Mouse (Mus musculus) kidney, embryonic 15.5 days (tissue): ENCODE measurements around the gene Cox8a. TPM values are rescaled to one million over a fixed set of nuclear protein-coding genes. Genes with fewer than 3 reads are reported as not detected.

Experiments used
- ATAC-seq: fragments of 200-750 bp; cut with Nextera tagmentation; replicated peaks from 2 replicates; pipeline ENCODE4 v1.8.0; 2017; ENCODE audit warnings: moderate TSS enrichment; ENCODE audit not compliant: low FRiP score
- H3K27ac ChIP-seq: fragments of 300-500 bp; sonication (generic); 2 replicates; pipeline ENCODE4 v1.5.1; 2015; ENCODE audit warnings: mild to moderate bottlenecking, inconsistent platforms
- H3K27me3 ChIP-seq: fragments of 300-500 bp; sonication (generic); 2 replicates; pipeline ENCODE4 v1.6.1; 2015; ENCODE audit warnings: inconsistent platforms
- H3K36me3 ChIP-seq: fragments of 300-500 bp; sonication (generic); 2 replicates; pipeline ENCODE4 v1.6.1; 2015; ENCODE audit warnings: inconsistent platforms
- H3K4me1 ChIP-seq: fragments of 300-500 bp; sonication (generic); 2 replicates; pipeline ENCODE4 v1.6.1; 2015; ENCODE audit warnings: inconsistent platforms
- H3K4me2 ChIP-seq: fragments of 300-500 bp; sonication (generic); 2 replicates; pipeline ENCODE4 v1.6.1; 2015; ENCODE audit warnings: moderate library complexity, mild to moderate bottlenecking, inconsistent platforms
- H3K4me3 ChIP-seq: fragments of 300-500 bp; sonication (generic); replicated peaks from 2 replicates; pipeline ENCODE4 v1.5.1; 2015; ENCODE audit warnings: mild to moderate bottlenecking, inconsistent platforms
- H3K9ac ChIP-seq: fragments of 300-500 bp; sonication (generic); 2 replicates; pipeline ENCODE4 v1.6.1; 2015; ENCODE audit warnings: mild to moderate bottlenecking, inconsistent platforms
- H3K9me3 ChIP-seq: fragments of 300-500 bp; sonication (generic); replicated peaks from 2 replicates; pipeline ENCODE4 v1.6.1; 2016; ENCODE audit warnings: inconsistent platforms
- WGBS: fragments of 180-500 bp; shearing (Covaris S2); methylation state at CpG from one replicate; pipeline ENCODE4 v1.1.7; 2015; ENCODE audit warnings: mixed read lengths; 5-methylcytosine and 5-hydroxymethylcytosine counted together
- polyA plus RNA-seq: library from polyadenylated mRNA; unstranded; fragments of >200 nt; fragmentation: Nextera tagmentation; extraction: Ambion mirVana; gene quantifications from 2 replicates; pipeline ENCODE4 v1.2.1, GENCODE M21; 2015

The Cox8a gene
- polyA plus RNA-seq, 1 experiment from 2014 or later = 1,089 TPM

GRCm38 (mm10) chr19:7240291-7240690 lies 22.9 kb upstream of the Cox8a start:
- no peaks in the 10 kb centered on the region for H3K9me3 ChIP-seq
- peak overlapping the region; percentile 91 for H3K4me2 ChIP-seq
- H3K9ac ChIP-seq = peak overlapping the region; percentile 84
- peak; percentile 17 for ATAC-seq
- peaks cover 17% of the 10 kb centered on the region for H3K36me3 ChIP-seq
- whole genome bisulfite sequencing = under 1% methylated on average over 13 of the region's 13 CpGs
- H3K4me1 ChIP-seq = peaks cover 40% of the 10 kb centered on the region
- H3K27me3 ChIP-seq = no peaks in the 10 kb centered on the region
- H3K27ac ChIP-seq = peak overlapping the region; percentile 89
- H3K4me3 ChIP-seq = peak overlapping the region; percentile 87

GRCm38 (mm10) chr19:7239574-7239973 lies 22.2 kb upstream of the Cox8a start:
- H3K27me3 ChIP-seq = no peaks in the 10 kb centered on the region
- WGBS = 82% methylated on average over 3 of the region's 3 CpGs
- H3K4me1 ChIP-seq = peaks cover 40% of the 10 kb centered on the region
- H3K9me3 ChIP-seq = no peaks in the 10 kb centered on the region
- ATAC-seq = no peak
- peak overlapping the region; percentile 91 for H3K4me2 ChIP-seq
- H3K27ac ChIP-seq = 0 out of 2 replicates have a peak overlapping the region, but pooled peaks have one; percentile 48
- H3K9ac ChIP-seq = peak overlapping the region; percentile 84
- peak overlapping the region; percentile 87 for H3K4me3 ChIP-seq
- peaks cover 18% of the 10 kb centered on the region for H3K36me3 ChIP-seq

- H3K36me3 ChIP-seq = peaks cover 46% of the 10 kb centered on the region
- no peak for ATAC-seq
- WGBS = 83% methylated on average over 4 of the region's 4 CpGs
- no peak overlapping the region for H3K4me2 ChIP-seq
- no peak overlapping the region for H3K4me3 ChIP-seq
- peaks cover 39% of the 10 kb centered on the region for H3K4me1 ChIP-seq
- H3K27ac ChIP-seq = no peak overlapping the region
- H3K9ac ChIP-seq = no peak overlapping the region
- no peaks in the 10 kb centered on the region for H3K9me3 ChIP-seq
- H3K27me3 ChIP-seq = no peaks in the 10 kb centered on the region
These were observed 19.3 kb upstream of the Cox8a start for GRCm38 (mm10) chr19:7236742-7237141.

- H3K9ac ChIP-seq = 0 out of 2 replicates have a peak overlapping the region, but pooled peaks have one; percentile 14
- H3K27me3 ChIP-seq = no peaks in the 10 kb centered on the region
- WGBS = 76% methylated on average over 2 of the region's 2 CpGs
These were observed 18.6 kb upstream of the Cox8a start for GRCm38 (mm10) chr19:7236011-7236410.

GRCm38 (mm10) chr19:7235461-7235860 lies 18.0 kb upstream of the Cox8a start:
- Histone ChIP-seq H3K4me3 (no peak overlapping the region), H3K4me2 (no peak overlapping the region), H3K4me1 (peaks cover 32% of the 10 kb centered on the region), H3K9me3 (no peaks in the 10 kb centered on the region), H3K9ac (no peak overlapping the region), H3K27ac (no peak overlapping the region), H3K27me3 (no peaks in the 10 kb centered on the region), H3K36me3 (peaks cover 59% of the 10 kb centered on the region)
- ATAC-seq = no peak
- 94% methylated on average over 9 of the region's 9 CpGs for WGBS

More at GRCm38 (mm10) chr19:7236011-7236410, 18.6 kb upstream of the Cox8a start:
- no peak overlapping the region for H3K27ac ChIP-seq
- no peak overlapping the region for H3K4me3 ChIP-seq
- peaks cover 53% of the 10 kb centered on the region for H3K36me3 ChIP-seq
- H3K4me1 ChIP-seq = peaks cover 33% of the 10 kb centered on the region
- H3K4me2 ChIP-seq = no peak overlapping the region
- no peaks in the 10 kb centered on the region for H3K9me3 ChIP-seq
- ATAC-seq = no peak

- Histone ChIP-seq H3K9ac (no peak overlapping the region), H3K27me3 (no peaks in the 10 kb centered on the region), H3K36me3 (peaks cover 66% of the 10 kb centered on the region), H3K4me3 (no peak overlapping the region), H3K4me2 (no peak overlapping the region), H3K9me3 (no peaks in the 10 kb centered on the region), H3K27ac (no peak overlapping the region), H3K4me1 (peaks cover 25% of the 10 kb centered on the region)
- ATAC-seq = peak; percentile 64
- 60% methylated on average over 8 of the region's 8 CpGs for WGBS
These were observed 17.3 kb upstream of the Cox8a start for GRCm38 (mm10) chr19:7234537-7235221.

GRCm38 (mm10) chr19:7226511-7226914 lies 9.1 kb upstream of the Cox8a start:
- H3K9ac ChIP-seq = no peak overlapping the region

GRCm38 (mm10) chr19:7225096-7225690 lies 7.8 kb upstream of the Cox8a start:
- Histone ChIP-seq H3K4me1 (0 out of 2 replicates have a peak, but pooled peaks cover 2% of the 10 kb centered on the region), H3K36me3 (peaks cover 48% of the 10 kb centered on the region), H3K9me3 (no peaks in the 10 kb centered on the region), H3K4me2 (no peak overlapping the region), H3K27me3 (no peaks in the 10 kb centered on the region), H3K27ac (no peak overlapping the region), H3K4me3 (no peak overlapping the region), H3K9ac (no peak overlapping the region)
- 78% methylated on average over 9 of the region's 9 CpGs for WGBS
- ATAC-seq = no peak

More at GRCm38 (mm10) chr19:7226511-7226914, 9.1 kb upstream of the Cox8a start:
- WGBS = 83% methylated on average over 6 of the region's 6 CpGs
- ATAC-seq = no peak
- Histone ChIP-seq H3K4me3 (no peak overlapping the region), H3K4me1 (0 out of 2 replicates have a peak, but pooled peaks cover 2% of the 10 kb centered on the region), H3K9me3 (no peaks in the 10 kb centered on the region), H3K27ac (no peak overlapping the region), H3K36me3 (peaks cover 61% of the 10 kb centered on the region), H3K27me3 (no peaks in the 10 kb centered on the region), H3K4me2 (no peak overlapping the region)

- Histone ChIP-seq H3K4me1 (0 out of 2 replicates have a peak, but pooled peaks cover 2% of the 10 kb centered on the region), H3K27me3 (no peaks in the 10 kb centered on the region), H3K36me3 (peaks cover 38% of the 10 kb centered on the region), H3K27ac (no peak overlapping the region), H3K9me3 (no peaks in the 10 kb centered on the region), H3K4me3 (no peak overlapping the region), H3K9ac (no peak overlapping the region), H3K4me2 (no peak overlapping the region)
- no peak for ATAC-seq
- WGBS = 88% methylated on average over 3 of the region's 3 CpGs
These were observed 6.8 kb upstream of the Cox8a start for GRCm38 (mm10) chr19:7224253-7224652.

- no peak overlapping the region for H3K4me2 ChIP-seq
- H3K27me3 ChIP-seq = no peaks in the 10 kb centered on the region
- H3K9ac ChIP-seq = no peak overlapping the region
- ATAC-seq = no peak
- no peaks in the 10 kb centered on the region for H3K9me3 ChIP-seq
- H3K4me1 ChIP-seq = 0 out of 2 replicates have a peak, but pooled peaks cover 4% of the 10 kb centered on the region
- no peak overlapping the region for H3K4me3 ChIP-seq
- H3K27ac ChIP-seq = no peak overlapping the region
- peaks cover 31% of the 10 kb centered on the region for H3K36me3 ChIP-seq
These were observed 6.1 kb upstream of the Cox8a start for GRCm38 (mm10) chr19:7223488-7223887.

GRCm38 (mm10) chr19:7222196-7222595 lies 4.8 kb upstream of the Cox8a start:
- Histone ChIP-seq H3K27ac (no peak overlapping the region), H3K36me3 (peaks cover 18% of the 10 kb centered on the region), H3K9ac (no peak overlapping the region), H3K27me3 (no peaks in the 10 kb centered on the region), H3K4me1 (peaks cover 11% of the 10 kb centered on the region), H3K4me2 (no peak overlapping the region), H3K4me3 (no peak overlapping the region), H3K9me3 (no peaks in the 10 kb centered on the region)
- no peak for ATAC-seq
- WGBS = 89% methylated on average over 6 of the region's 6 CpGs

GRCm38 (mm10) chr19:7218753-7219152 lies 1.3 kb upstream of the Cox8a start:
- Histone ChIP-seq H3K36me3 (peaks cover 19% of the 10 kb centered on the region), H3K4me2 (no peak overlapping the region), H3K27me3 (no peaks in the 10 kb centered on the region), H3K27ac (no peak overlapping the region), H3K4me1 (peaks cover 39% of the 10 kb centered on the region), H3K4me3 (no peak overlapping the region), H3K9me3 (no peaks in the 10 kb centered on the region), H3K9ac (no peak overlapping the region)
- ATAC-seq = no peak
- WGBS = 94% methylated on average over 5 of the region's 5 CpGs
